Mouse (Mus musculus) heart, embryonic 10.5 days (tissue): ENCODE measurements around the gene Gm20388. TPM values are rescaled to one million over a fixed set of nuclear protein-coding genes. Genes with fewer than 3 reads are reported as not detected.

Experiments
- DNase-seq: peaks from one replicate; pipeline ENCODE4 v3.0.0-alpha.2; 2017; ENCODE audit warnings: low spot score
- H3K27ac ChIP-seq: fragments of 300-500 bp; sonication (generic); 2 replicates; pipeline ENCODE4 v1.5.1; 2016; ENCODE audit warnings: mild to moderate bottlenecking
- H3K27me3 ChIP-seq: fragments of 300-500 bp; sonication (generic); 2 replicates; pipeline ENCODE4 v1.6.1; 2016; ENCODE audit warnings: mild to moderate bottlenecking; ENCODE audit not compliant: poor library complexity, insufficient read depth, severe bottlenecking
- H3K36me3 ChIP-seq: fragments of 300-500 bp; sonication (generic); 2 replicates; pipeline ENCODE4 v1.6.1; 2016; ENCODE audit warnings: mild to moderate bottlenecking, moderate library complexity
- H3K4me1 ChIP-seq: fragments of 300-500 bp; sonication (generic); 2 replicates; pipeline ENCODE4 v1.6.1; 2016; ENCODE audit warnings: mild to moderate bottlenecking
- H3K4me3 ChIP-seq: fragments of 300-500 bp; sonication (generic); 2 replicates; pipeline ENCODE4 v1.5.1; 2016; ENCODE audit warnings: mild to moderate bottlenecking, moderate library complexity
- H3K9me3 ChIP-seq: fragments of 300-500 bp; sonication (generic); 2 replicates; pipeline ENCODE4 v1.6.1; 2016; ENCODE audit warnings: mild to moderate bottlenecking, moderate library complexity
- WGBS: fragments of 180-500 bp; shearing (Covaris S2); methylation state at CpG from one replicate; pipeline ENCODE4 v1.1.7; 2016; 5-methylcytosine and 5-hydroxymethylcytosine counted together
- polyA plus RNA-seq: library from polyadenylated mRNA; unstranded; fragments of >200 nt; fragmentation: Nextera tagmentation; extraction: Ambion mirVana; gene quantifications from 2 replicates; pipeline ENCODE4 v1.2.1, GENCODE M21; 2016

Gm20388 gene
- polyA plus RNA-seq, 1 experiment from 2014 or later = 4.5 TPM

GRCm38 (mm10) chr8:119946326-119946865 lies 35.8 kb downstream of the Gm20388 start:
- WGBS = 84% methylated on average over 8 of the region's 8 CpGs
- H3K4me3 ChIP-seq = no peak overlapping the region
- H3K27me3 ChIP-seq = no peaks in the 10 kb centered on the region
- H3K36me3 ChIP-seq = peaks cover 94% of the 10 kb centered on the region
- no peak overlapping the region for H3K27ac ChIP-seq
- peaks cover 24% of the 10 kb centered on the region for H3K4me1 ChIP-seq
- DNase-seq = no peak
- H3K9me3 ChIP-seq = no peaks in the 10 kb centered on the region

- Histone ChIP-seq H3K27me3 (no peaks in the 10 kb centered on the region), H3K27ac (no peak overlapping the region), H3K9me3 (no peaks in the 10 kb centered on the region), H3K36me3 (peaks cover 94% of the 10 kb centered on the region), H3K4me1 (peaks cover 24% of the 10 kb centered on the region), H3K4me3 (no peak overlapping the region)
- no peak for DNase-seq
- 84% methylated on average over 19 of the region's 19 CpGs for WGBS
Measured at GRCm38 (mm10) chr8:119947653-119948052, 37.0 kb downstream of the Gm20388 start.

- Histone ChIP-seq H3K4me1 (peaks cover 24% of the 10 kb centered on the region), H3K4me3 (no peak overlapping the region)
- 92% methylated on average over 15 of the region's 15 CpGs for WGBS
Measured at GRCm38 (mm10) chr8:119948340-119948739, 37.7 kb downstream of the Gm20388 start.

GRCm38 (mm10) chr8:119952282-119952681 lies 41.6 kb downstream of the Gm20388 start:
- peaks cover 95% of the 10 kb centered on the region for H3K36me3 ChIP-seq
- no peaks in the 10 kb centered on the region for H3K27me3 ChIP-seq
- WGBS = 82% methylated on average over 7 of the region's 7 CpGs
- H3K4me1 ChIP-seq = peaks cover 6% of the 10 kb centered on the region; the same call in 1 of the 2 replicates
- no peak overlapping the region for H3K4me3 ChIP-seq
- DNase-seq = no peak
- no peak overlapping the region for H3K27ac ChIP-seq
- no peaks in the 10 kb centered on the region for H3K9me3 ChIP-seq

More at GRCm38 (mm10) chr8:119948340-119948739, 37.7 kb downstream of the Gm20388 start:
- Histone ChIP-seq H3K9me3 (no peaks in the 10 kb centered on the region), H3K27ac (no peak overlapping the region), H3K36me3 (peaks cover 95% of the 10 kb centered on the region), H3K27me3 (no peaks in the 10 kb centered on the region)
- no peak for DNase-seq

GRCm38 (mm10) chr8:119952747-119953146 lies 42.1 kb downstream of the Gm20388 start:
- Histone ChIP-seq H3K4me3 (no peak overlapping the region), H3K36me3 (peaks cover 96% of the 10 kb centered on the region), H3K27me3 (no peaks in the 10 kb centered on the region), H3K27ac (no peak overlapping the region), H3K4me1 (peaks cover 5% of the 10 kb centered on the region; the same call in 1 of the 2 replicates), H3K9me3 (no peaks in the 10 kb centered on the region)
- 91% methylated on average over 5 of the region's 5 CpGs for WGBS
- DNase-seq = no peak

- Histone ChIP-seq H3K27ac (no peak overlapping the region), H3K4me3 (no peak overlapping the region), H3K36me3 (peaks cover 80% of the 10 kb centered on the region), H3K4me1 (peaks cover 2% of the 10 kb centered on the region), H3K27me3 (no peaks in the 10 kb centered on the region), H3K9me3 (no peaks in the 10 kb centered on the region)
- DNase-seq = no peak
- WGBS = 93% methylated on average over 8 of the region's 8 CpGs
Measured at GRCm38 (mm10) chr8:119955333-119955732, 44.7 kb downstream of the Gm20388 start.

GRCm38 (mm10) chr8:119958076-119958475 lies 47.4 kb downstream of the Gm20388 start:
- Histone ChIP-seq H3K27me3 (no peaks in the 10 kb centered on the region), H3K27ac (no peak overlapping the region), H3K4me3 (no peak overlapping the region), H3K9me3 (no peaks in the 10 kb centered on the region), H3K36me3 (peaks cover 52% of the 10 kb centered on the region), H3K4me1 (peaks cover 6% of the 10 kb centered on the region)
- 94% methylated on average over 10 of the region's 10 CpGs for WGBS
- DNase-seq = no peak

- 49% methylated on average over 5 of the region's 5 CpGs for WGBS
- Histone ChIP-seq H3K27ac (no peak overlapping the region; the same call in 1 of the 2 replicates), H3K27me3 (no peaks in the 10 kb centered on the region)
Measured at GRCm38 (mm10) chr8:119960531-119961104, 50.0 kb downstream of the Gm20388 start.

GRCm38 (mm10) chr8:119964859-119965258 lies 54.2 kb downstream of the Gm20388 start:
- 76% methylated on average over 4 of the region's 4 CpGs for WGBS
- 0 out of 2 replicates have a peak, but pooled peaks cover 3% of the 10 kb centered on the region for H3K36me3 ChIP-seq
- H3K27me3 ChIP-seq = no peaks in the 10 kb centered on the region
- no peak overlapping the region for H3K27ac ChIP-seq
- H3K9me3 ChIP-seq = 0 out of 2 replicates have a peak, but pooled peaks cover 3% of the 10 kb centered on the region
- peaks cover 9% of the 10 kb centered on the region for H3K4me1 ChIP-seq
- DNase-seq = no peak
- no peak overlapping the region for H3K4me3 ChIP-seq

More at GRCm38 (mm10) chr8:119960531-119961104, 50.0 kb downstream of the Gm20388 start:
- H3K4me1 ChIP-seq = peaks cover 9% of the 10 kb centered on the region
- H3K9me3 ChIP-seq = no peaks in the 10 kb centered on the region
- DNase-seq = no peak
- H3K36me3 ChIP-seq = peaks cover 28% of the 10 kb centered on the region
- H3K4me3 ChIP-seq = no peak overlapping the region

GRCm38 (mm10) chr8:119967435-119967834 lies 56.8 kb downstream of the Gm20388 start:
- Histone ChIP-seq H3K27me3 (no peaks in the 10 kb centered on the region), H3K4me3 (no peak overlapping the region), H3K27ac (no peak overlapping the region), H3K9me3 (0 out of 2 replicates have a peak, but pooled peaks cover 3% of the 10 kb centered on the region), H3K36me3 (0 out of 2 replicates have a peak, but pooled peaks cover 3% of the 10 kb centered on the region), H3K4me1 (peaks cover 13% of the 10 kb centered on the region; the same call in 1 of the 2 replicates)
- WGBS = 81% methylated on average over 9 of the region's 9 CpGs
- no peak for DNase-seq

GRCm38 (mm10) chr8:119970169-119970568 lies 59.5 kb downstream of the Gm20388 start:
- Histone ChIP-seq H3K4me1 (peaks cover 14% of the 10 kb centered on the region; the same call in 1 of the 2 replicates), H3K27me3 (no peaks in the 10 kb centered on the region), H3K27ac (no peak overlapping the region), H3K4me3 (no peak overlapping the region), H3K36me3 (0 out of 2 replicates have a peak, but pooled peaks cover 3% of the 10 kb centered on the region), H3K9me3 (0 out of 2 replicates have a peak, but pooled peaks cover 3% of the 10 kb centered on the region)
- DNase-seq = no peak
- WGBS = 61% methylated on average over 9 of the region's 9 CpGs

- no peak for DNase-seq
- 53% methylated on average over 12 of the region's 12 CpGs for WGBS
- Histone ChIP-seq H3K27ac (0 out of 2 replicates have a peak overlapping the region, but pooled peaks have one; percentile 42), H3K4me3 (no peak overlapping the region), H3K4me1 (peaks cover 14% of the 10 kb centered on the region; the same call in 1 of the 2 replicates), H3K27me3 (no peaks in the 10 kb centered on the region), H3K9me3 (0 out of 2 replicates have a peak, but pooled peaks cover 2% of the 10 kb centered on the region), H3K36me3 (0 out of 2 replicates have a peak, but pooled peaks cover under 1% of the 10 kb centered on the region)
Measured at GRCm38 (mm10) chr8:119972558-119972957, 61.9 kb downstream of the Gm20388 start.

GRCm38 (mm10) chr8:119978770-119979381 lies 68.2 kb downstream of the Gm20388 start:
- no peak for DNase-seq
- no peak overlapping the region for H3K27ac ChIP-seq
- 68% methylated on average over 11 of the region's 11 CpGs for WGBS

More at GRCm38 (mm10) chr8:119978770-119979381, 68.2 kb downstream of the Gm20388 start:
- H3K27me3 ChIP-seq = no peaks in the 10 kb centered on the region
- no peak overlapping the region for H3K4me3 ChIP-seq
- H3K4me1 ChIP-seq = peaks cover 5% of the 10 kb centered on the region; the same call in 1 of the 2 replicates
- no peaks in the 10 kb centered on the region for H3K9me3 ChIP-seq
- no peaks in the 10 kb centered on the region for H3K36me3 ChIP-seq
